Mouse (Mus musculus) frontal cortex, adult 2 months (tissue): ENCODE data around the gene Gng3. TPM values are rescaled to one million over a fixed set of nuclear protein-coding genes. Genes with fewer than 3 reads are reported as not detected.
A peak's percentile ranks its signal among the peaks of the same experiment; 100 is the strongest.
"Not testable (repeated sequence)": the region's sequence is repeated elsewhere in the genome, so short reads cannot be mapped to it uniquely, and the experiment has no call there.

Experiments used
- DNase-seq, 2 experiments: peaks; one replicate each; pipeline ENCODE4 v3.0.0; 2022; ENCODE audit warnings: low spot score in 1 of 2; ENCODE audit errors: extremely low spot score in 1 of 2
- polyA plus RNA-seq: library from polyadenylated mRNA; depleted of rRNA; stranded (reverse); fragments of >200 nt; gene quantifications from 2 replicates; pipeline ENCODE4 v1.2.3, GENCODE M21; 2012; rRNA removed

Gng3 gene
- polyA plus RNA-seq = 248 and 262 TPM in 2 replicates

DNA sequence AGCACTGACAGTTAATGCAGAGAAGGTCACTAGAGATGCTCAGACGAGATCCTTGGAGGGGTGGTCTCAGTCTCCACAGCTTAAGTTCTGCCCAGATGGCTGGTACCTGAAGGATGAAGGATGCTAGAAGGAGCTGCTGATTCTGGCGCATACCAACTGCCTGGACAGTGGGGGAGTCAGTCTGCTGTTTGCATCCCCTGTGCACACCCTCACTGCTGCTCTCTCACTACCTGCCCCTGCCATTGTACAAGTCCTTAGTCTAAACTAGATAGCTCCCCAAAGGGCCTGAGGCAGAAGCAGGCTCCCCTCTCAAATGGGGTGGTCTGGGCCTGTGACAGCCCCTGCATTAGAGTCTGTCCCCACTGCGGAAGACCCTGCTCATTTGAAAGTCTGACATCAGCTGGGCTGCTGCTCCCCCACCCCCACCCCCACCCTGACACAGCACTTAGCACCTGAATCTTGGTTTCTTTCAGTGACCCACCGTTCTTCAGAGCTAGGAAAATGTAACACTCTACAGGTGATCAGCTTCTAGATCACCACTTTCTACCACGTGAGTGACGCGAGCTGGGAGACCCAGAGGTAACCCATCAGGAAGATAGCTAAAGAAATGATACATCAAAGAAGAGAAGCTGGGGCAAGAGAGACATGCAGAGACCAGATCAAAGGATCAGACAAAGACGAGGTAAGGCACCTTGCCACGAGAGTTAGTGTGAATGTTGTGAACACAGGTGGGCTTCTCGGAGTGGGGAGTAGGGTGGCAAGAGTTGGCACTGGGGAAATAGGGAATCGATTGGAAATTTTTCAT lies at the start of gene Gng3:
TSS of gene Gng3 (minus strand) at position 92 of the 805 bp plus-strand sequence.
- peak; percentile 89 to 90 for DNase-seq

DNA sequence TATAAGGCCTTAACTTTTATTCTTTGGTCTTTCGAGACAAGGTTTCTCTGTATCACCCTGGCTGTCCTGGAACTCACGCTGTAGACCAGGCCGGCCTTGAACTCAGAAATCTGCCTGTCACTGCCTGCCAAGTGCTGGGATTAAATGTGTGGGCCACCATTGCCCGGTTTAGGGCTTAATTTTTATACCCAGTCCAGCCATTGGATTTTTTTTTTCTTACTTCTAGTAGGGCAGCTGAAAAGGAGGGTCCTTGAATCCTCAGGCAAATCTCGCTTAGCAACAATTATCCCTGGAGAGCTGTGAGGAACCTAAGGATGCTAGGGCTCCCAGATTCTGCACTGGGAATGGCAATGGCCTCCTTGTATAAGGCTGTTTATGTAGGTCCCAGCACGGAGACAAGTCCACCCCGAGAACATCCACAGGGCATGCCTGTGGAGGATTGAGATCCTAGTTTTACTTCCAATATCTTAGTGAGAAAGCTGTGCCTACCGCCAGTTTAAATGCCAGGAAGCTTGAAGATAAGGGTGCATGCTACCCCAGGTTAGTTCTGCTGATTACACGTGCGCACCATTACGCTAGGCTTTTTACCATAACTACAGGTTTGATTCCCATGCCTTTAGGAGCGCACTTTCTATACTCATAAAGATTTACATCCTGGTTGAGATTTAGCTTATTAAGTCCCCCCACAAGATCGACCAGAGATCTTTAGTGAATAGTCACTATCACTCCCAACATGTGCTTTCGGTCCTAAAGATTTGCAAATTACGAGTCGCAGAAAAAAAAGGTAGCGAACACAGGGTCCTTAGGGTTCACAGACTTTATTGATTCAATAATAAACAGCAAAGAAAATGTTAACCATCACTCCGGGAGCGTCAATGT lies 48.8 kb upstream of the Gng3 start:
- DNase-seq = no peak

DNA sequence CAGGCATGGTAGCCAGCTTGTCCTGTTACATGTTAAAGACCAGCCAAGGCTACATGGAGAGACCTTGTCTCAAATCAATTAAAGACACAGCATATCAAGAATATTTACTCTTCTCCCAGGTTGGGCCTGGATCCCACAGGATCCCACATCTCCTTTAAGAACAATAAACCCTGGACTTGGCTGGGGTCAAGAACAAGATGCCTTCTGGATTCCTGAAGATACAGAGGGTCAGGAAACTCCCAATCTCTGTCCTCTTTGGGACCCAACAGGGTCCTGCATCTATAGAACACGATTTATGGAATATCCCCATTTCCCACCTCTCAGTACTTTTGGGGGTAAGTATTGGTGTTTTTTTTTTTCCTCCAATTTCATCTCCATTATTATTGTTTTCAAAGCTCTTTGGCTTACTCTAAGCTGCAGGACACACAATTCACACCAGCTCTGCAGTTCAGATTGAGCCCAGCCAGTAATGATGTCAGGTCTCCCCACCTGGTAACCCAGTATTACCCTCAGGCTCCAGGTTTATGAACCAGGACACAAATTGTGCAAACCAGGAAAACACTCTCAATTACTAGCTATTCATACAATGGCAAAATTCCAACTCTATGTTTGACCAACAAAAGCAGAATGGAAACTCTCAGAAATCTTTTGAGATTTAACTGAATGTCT lies 48.1 kb upstream of the Gng3 start:
- no peak for DNase-seq

DNA sequence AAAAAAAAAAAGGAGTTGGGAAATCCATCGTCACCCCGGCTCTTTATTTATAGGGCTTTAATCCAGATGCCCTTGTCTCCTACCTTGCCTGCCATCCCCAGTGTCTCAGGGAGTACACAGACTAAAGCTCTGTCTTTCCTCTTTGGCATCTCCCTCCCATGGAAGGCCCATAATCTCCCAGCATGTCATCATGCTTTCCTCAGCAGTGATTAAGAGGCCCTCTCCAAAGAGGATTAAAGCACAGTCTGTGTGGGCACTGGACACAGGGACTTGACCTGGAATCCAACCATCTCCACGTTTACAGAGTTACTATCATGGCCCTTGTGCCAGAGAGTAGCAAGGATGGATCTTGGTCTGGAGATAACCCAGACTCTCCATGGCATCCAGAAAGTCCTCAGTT lies 44.6 kb upstream of the Gng3 start, which contains the start of the genes Lbhd1 and Gm49403:
TSS of gene Lbhd1 (plus strand) at position 117 of the 400 bp plus-strand sequence.
TSS of gene Gm49403 (plus strand) at position 315 of the 400 bp plus-strand sequence.
- DNase-seq = no peak

DNA sequence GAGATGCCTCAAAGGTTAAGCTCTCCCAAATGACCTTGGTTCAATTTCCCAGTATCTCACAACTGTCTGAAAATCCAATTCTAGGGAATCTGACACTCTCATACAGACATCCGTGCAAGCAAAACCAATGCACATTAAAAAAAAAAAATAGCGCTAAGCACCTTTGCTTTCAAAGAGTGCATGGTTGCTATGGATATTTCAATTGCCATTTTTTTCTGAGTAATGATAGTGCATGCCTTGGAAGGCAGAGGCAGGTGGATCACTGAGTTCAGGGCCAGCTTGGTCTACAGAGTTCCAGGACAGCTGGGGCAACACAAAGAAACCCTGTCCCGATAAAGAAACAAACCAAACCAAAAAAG lies 42.0 kb upstream of the Gng3 start:
- DNase-seq = no peak

DNA sequence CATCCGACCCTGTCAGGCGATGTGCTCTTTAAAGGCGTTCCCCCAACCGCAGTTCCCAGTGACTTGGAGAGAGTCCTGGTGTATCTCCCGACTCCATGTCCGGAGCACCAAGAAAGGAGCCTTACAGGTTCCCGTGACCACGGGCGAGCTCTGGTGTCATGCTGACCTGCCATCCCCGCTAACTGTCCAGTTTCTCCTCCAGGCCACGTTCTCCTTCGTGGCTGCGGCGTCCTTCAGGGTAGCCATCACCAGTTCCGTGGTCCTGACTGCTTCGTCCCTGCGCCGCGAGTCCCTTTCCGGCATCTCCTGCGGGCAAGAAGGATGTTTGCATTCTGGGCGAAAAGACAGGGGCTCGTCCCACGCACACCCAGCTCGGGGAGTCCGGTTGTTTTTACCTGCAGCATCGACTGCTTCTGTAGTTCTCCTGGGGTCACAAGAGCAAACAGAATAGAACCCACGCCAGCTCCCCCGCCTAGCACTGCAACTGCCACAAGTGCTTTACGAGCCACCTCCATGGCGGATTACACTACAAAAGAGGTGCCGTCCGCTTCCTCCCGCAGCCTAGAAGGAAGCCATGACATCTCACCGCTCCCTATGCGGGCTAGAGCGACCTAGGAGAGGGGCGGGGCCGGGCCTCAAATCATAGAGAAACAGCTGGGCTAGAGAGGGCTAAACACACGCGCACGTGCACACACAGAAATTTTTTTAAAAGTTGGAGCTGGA lies 41.5 kb upstream of the Gng3 start, which contains the start of gene Uqcc3:
TSS of gene Uqcc3 (minus strand) at position 613 of the 723 bp plus-strand sequence.
- peak; percentile 88 to 93 for DNase-seq

DNA sequence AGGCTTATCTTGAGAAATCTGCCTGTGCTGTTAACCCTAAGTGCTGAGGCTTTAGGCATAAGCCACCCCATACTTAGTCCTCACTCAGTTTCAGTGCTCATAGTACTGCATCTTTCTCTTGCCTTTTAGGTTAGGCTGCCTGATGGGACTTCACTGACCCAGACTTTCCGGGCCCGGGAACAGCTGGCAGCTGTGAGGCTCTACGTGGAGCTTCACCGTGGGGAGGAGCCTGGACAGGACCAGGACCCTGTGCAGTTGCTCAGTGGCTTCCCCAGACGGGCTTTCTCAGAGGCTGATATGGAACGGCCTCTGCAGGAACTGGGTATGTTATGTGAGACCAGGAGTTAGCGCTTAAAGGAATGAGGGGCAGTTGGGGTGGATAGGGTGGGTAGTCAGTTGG lies 36.0 kb upstream of the Gng3 start:
- no peak for DNase-seq

DNA sequence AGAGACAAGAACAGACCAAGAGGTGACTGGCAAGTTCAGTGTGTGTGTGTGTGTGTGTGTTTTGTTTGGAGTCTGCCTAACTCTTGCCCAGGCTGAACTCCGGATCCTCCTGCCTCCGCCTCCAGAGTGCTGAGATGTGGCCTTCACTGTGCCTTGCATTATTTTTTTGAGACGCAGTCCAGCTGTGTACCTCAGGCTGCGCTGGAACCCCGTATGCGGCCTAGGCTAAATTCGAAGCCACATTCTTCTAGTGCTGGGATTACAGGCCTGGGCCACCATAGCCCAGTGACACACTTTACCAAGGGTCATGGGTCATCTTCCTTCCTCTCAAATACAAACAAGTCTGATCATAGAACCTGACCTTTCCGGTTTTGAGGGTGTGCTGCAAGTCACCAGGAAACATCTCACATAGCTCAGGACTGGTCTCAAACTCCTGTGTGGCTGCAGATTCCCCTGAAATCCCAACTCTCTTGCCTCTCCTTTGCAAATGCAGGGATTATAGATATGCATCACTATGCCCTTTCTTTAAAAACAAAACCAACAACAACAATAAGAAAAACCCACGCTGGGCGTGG lies 33.4 kb upstream of the Gng3 start:
- no peak for DNase-seq

DNA sequence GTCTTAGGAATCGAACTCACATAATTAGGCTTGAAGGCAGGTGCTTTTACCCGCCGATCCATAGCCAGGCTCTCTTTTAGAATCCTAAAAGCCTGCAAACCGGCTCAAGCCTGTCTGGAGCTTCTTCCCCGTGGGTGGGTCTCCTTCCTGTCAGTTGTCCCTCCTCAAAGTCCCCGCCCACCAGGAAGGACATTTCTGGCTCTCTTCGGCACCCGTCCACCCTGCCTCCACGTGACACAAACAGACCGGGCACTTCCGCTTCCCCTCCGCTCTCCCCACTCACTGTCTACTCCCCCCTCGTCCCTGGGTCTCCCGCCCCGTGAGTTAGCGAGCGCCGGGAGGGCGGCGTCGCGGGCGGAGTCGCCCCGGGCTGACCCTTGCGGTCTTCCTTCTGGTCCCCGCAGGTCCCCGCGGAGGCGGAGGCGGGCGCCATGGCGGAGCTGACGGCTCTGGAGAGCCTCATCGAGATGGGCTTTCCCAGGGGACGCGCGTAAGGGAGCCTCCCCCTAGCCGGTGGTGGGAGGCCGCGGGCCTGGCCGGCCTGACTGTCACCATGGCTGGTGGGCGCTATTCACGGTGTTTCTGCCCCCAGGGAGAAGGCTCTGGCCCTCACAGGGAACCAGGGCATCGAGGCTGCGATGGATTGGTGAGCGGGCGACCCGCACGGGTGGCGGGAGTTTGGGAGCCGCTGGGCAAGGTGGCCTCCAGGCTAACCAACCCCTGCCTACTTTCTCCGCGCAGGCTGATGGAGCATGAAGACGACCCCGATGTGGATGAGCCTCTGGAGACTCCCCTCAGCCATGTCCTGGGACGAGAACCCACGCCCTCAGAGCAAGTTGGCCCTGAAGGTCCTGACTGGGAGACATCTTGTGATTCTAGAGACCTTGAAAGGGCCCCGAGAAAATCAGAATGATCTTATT lies 32.5 kb upstream of the Gng3 start, which contains the start of gene Ubxn1:
TSS of gene Ubxn1 (plus strand) at position 230 of the 920 bp plus-strand sequence.
- DNase-seq = peak; percentile 97 to 99

DNA sequence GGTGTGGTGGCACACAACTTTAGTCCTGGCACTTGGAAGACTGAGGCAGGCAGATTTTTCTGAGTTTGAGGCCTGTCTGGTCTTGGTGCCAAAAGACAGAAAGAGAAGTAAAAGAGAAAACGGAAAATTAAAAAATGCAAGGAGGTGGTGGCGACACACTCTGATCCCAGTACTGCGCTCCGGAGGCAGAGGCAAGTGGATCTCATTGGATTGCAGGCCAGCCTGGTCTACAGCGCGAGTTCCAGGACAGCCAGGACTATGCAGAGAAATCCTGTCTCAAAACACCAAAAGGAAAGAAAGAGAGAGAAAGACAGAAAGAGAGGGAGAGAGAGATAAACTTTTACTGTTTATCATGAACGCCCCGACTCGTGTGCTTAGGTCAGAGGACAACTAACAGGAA lies 31.8 kb upstream of the Gng3 start:
- no peak for DNase-seq

DNA sequence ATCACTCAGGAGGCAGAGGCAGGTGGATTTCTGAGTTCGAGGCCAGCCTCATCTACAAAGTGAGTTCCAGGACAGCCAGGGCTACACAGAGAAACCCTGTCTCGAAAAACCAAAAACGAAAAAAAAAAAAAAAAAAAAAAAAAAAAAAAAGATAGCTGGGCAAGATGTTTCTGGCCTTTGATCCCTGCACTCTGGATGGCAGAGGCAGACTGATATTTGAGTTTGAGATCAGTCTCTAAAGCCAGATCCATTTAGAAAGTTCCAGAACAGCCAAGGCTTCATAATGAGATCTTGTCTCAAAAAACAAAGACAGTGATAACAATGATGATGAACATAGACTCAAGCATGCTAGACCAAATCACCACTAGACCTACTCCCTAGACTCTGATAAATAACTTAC lies 31.4 kb upstream of the Gng3 start:
- not testable (repeated sequence) for DNase-seq

DNA sequence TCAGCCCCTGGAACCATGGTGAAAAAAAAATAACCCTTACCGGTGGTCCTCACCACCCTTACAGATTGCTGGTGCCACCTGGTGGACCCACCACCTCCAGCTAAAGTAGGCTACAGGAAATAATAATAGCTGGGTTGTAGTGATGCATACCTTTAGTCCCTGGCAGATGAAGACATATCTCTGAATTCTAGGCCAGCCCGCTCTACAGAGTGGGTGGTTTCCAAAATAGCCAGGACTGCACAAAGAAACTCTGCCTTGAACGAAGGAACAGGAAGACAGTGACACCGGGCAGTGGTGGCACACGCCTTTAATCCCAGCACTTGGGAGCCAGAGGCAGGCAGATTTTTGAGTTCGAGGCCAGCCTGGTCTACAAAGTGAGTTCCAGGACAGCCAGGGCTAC lies 25.3 kb upstream of the Gng3 start:
- no peak for DNase-seq

DNA sequence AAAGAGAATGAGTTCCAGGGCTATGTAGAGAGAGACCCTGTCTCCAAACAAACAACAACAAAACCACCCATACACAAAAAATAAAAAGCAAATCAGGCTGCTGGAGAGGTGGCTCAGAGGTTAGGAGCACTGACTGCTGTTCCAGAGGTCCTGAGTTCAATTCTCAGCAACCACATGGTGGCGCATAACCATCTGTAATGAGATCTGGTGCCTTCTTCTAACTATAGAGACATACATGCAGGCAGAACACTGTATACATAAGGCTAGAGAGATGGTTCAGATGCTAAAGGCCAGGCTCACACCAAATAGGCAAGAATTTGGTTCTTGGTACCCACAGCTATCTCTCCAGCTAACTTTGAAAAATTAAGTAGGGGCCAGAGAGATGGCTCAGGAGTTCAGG lies 20.0 kb upstream of the Gng3 start:
- no peak for DNase-seq

DNA sequence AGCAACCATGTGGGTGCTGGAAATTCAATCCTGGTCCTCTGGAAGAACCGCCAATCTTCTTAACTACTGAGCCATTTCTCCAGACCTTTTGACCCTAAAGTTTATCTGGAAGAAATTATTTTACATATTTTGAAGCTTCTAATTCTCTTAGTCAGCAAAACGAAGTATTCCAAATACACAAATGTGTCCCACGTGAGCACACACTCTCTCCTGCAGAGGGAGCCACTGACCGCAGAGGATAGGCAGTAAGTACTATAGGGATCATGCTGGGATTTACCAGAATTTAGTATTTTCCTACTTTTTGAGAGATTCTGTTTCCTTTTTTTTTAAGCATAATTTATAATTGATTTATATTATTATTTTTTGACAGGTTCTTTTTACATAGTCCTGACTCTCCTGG lies 18.7 kb upstream of the Gng3 start:
- DNase-seq = no peak

DNA sequence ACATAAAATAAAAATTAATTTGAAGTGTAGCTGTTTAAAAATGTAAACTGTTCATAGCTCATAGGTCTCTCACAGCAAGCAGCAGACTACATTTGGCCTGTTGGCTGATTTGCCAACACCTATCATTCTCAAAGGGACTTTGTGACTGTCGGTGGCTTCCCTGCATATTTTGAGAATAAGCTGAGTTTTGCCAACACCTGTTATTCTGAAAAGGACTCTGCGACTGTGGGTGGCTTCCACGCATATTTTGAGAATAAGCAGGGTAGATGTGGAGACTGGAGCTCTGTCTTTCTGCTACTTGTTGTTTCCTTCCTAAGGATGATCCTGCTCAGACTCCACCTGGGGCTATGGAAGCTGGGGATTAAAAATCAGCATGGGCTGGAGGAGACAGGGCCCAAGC lies 14.1 kb upstream of the Gng3 start:
- DNase-seq = no peak

DNA sequence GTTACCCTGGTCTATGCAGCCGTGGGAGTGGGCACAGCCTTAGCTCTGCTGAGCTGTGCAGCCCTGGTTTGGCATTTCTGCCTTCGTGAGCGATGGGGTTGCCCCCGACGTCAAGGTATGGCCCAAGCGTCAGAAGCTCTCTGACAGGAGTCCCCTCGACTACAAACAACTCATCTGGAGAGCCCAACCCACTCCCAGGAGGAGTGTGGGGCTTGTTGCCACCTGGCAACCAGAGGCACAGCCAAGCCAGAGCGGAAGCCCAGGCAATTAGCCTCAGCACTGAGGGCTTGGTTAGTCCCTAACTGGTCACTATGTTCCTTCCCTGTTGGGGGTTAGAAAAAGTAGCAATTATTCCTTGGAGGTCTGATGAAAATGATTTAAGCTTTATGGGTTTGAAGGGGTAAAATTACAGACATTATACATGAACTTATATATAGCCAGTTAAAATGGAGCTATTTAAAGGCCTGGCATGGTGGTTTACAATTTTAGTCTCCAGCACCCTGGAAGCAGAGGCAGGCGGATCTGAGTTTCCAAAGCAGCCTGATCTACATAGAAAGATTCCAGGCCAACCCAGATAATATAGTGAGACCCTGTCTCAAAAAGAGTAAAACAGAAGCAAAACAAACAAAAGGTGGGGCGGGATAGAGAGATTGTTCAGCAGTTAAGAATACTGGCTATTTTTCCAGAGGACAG lies 13.4 kb upstream of the Gng3 start:
- no peak for DNase-seq

DNA sequence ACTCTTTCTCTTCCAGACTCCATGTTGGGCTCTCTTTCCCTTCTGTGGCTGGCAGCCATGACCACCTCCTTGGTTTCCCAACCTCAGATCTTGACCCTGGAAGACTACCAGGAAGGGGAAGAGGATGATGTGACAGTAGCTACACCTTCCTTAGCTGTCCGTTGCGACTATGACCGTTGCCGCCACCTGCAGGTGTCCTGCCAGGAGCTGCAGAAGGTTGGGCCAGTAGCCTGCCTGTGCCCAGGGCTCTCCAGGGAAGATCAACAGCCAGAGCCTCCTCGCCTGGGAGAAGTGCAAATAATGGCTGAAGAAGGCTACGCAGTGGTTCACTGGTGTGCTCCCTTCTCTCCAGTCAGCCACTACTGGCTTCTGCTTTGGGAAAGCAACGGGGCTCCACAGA lies 12.6 kb upstream of the Gng3 start:
- DNase-seq = no peak

DNA sequence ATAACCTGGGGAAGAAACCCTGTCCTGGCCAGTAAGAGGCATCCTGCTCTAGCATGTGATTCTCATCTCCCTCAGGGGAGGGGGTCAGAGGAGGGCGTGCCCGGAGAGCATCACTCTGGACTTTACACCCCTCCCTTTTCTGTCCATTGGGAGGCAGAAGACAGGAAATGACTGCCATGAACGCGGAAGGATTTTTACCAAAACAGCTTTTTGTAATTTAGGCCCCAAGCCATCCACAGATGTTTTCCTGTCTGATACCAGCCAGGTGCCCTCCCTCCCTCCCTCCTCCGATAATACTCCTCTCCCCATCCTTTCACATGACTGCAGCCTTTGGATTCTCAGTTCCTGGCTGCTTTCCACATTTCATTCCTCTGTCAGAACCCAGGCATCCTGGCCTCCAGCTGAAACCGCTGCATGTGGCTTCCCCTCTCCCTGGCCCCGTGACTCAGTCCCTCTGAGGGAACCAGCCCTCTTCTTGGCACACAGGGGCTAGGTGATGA lies 11.5 kb upstream of the Gng3 start, which contains the start of gene Lrrn4cl:
TSS of gene Lrrn4cl (plus strand) at position 367 of the 500 bp plus-strand sequence.
- DNase-seq = no peak
